Mouse (Mus musculus): ENCODE results near the gene Fgf11. TPM values are rescaled to one million over a fixed set of nuclear protein-coding genes. Genes with fewer than 3 reads are reported as not detected.

Fgf11 gene
- polyA plus RNA-seq, 1 experiment from 2014 or later: 2.2 TPM

DNA sequence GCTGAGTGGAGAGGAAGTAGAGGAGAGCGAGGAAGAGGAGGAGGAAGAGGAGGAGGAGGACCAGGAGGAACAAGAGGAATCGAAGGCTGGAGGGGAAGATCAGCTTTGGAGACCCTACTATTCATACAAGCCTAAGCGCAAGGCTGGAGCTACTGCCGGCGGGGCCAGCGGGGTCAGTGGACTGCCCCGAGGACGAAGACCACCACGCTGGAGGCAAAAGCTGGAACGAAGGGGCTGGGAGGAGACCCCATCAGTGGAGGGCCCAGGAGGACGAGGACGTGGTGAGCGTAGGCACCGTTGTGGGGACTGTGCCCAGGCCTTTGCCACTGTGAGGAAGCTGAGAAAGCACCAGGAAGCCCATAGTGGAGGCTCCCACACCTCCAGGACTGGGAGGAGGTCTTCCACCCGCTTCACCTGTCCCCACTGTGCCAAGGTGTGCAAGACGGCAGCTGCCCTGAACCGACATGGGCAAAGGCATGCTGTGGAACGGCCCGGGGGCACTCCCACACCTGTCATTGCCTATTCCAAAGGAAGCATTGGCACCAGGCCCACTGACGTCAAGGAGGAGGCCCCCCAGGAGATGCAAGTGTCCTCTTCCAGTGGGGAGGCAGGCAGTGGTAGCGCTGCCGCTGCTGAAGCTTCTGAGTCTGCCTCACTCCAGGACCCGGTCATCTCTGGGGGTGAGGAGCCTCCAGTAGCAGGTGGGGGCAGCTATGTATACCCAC lies 23.2 kb downstream of the Fgf11 start:
- 65% methylated on average over 23 of the region's 23 CpGs for WGBS
- H3K4me3 ChIP-seq: no peak overlapping the region
- H3K4me1 ChIP-seq: peaks cover 12% of the 10 kb centered on the region
- H3K9me3 ChIP-seq: no peaks in the 10 kb centered on the region
- ATAC-seq (ENCODE audit: insufficient number of reproducible peaks, insufficient read depth, low FRiP score, low TSS enrichment): peak; percentile 12; the same call in 1 of the 2 replicates
- H3K36me3 ChIP-seq: peaks cover 13% of the 10 kb centered on the region
- no peak overlapping the region for H3K27ac ChIP-seq
- no peak overlapping the region for H3K9ac ChIP-seq
- H3K27me3 ChIP-seq: peaks cover 45% of the 10 kb centered on the region
- H3K4me2 ChIP-seq (replicated peaks): no peak overlapping the region

DNA sequence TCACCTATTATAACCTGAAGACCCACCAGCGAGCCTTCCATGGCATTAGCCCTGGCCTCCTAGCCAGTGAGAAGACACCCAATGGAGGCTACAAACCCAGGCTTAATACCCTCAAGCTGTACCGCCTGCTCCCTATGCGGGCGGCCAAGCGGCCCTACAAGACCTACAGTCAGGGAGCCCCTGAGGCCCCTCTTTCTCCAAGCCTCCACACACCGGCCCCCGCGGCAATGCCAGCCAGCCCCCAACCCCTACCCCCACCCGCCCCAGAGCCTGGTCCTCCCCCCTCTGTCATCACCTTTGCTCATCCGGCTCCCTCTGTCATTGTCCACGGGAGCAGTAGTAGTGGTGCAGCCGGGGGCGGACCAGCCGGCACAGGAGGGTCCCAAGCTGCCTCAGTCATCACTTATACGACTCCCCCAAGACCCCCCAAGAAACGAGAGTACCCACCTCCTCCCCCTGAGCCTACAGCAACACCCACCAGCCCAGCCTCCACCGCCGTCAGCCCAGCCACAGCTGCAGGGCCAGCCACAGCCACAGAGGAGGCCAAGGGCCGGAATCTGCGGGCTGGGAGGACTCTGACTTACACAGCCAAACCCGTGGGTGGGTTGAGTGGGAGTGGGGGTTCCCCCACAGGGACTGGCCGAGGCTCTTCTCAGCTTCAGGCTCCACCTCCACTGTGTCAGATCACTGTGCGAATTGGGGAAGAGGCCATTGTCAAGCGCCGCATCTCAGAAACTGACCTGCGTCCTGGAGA lies 24.0 kb downstream of the Fgf11 start:
- no peak overlapping the region for H3K4me3 ChIP-seq

DNA sequence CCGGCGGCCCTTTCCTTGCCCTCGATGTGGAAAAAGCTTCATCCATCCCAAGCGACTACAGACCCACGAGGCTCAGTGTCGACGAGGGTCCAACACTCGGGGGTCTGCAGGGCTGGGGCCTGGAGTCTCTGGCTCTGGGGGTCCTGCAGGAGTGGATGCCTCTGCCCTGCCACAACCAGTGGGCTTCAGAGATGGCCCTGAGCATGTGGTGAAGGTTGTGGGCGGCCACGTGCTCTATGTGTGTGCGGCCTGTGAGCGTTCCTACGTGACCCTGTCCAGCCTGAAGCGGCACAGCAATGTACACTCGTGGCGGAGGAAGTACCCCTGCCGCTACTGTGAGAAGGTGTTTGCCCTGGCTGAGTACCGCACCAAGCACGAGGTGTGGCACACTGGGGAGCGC lies 25.2 kb downstream of the Fgf11 start:
- WGBS: 84% methylated on average over 20 of the region's 20 CpGs
- Histone ChIP-seq H3K9me3 (no peaks in the 10 kb centered on the region), H3K27ac (no peak overlapping the region), H3K4me2 (replicated peaks) (no peak overlapping the region), H3K4me3 (no peak overlapping the region), H3K36me3 (peaks cover 13% of the 10 kb centered on the region), H3K9ac (0 out of 2 replicates have a peak overlapping the region, but pooled peaks have one; percentile 10), H3K4me1 (peaks cover 12% of the 10 kb centered on the region), H3K27me3 (peaks cover 40% of the 10 kb centered on the region)
- ATAC-seq (ENCODE audit: insufficient number of reproducible peaks, insufficient read depth, low FRiP score, low TSS enrichment): no peak

More for the DNA sequence above, 24.0 kb downstream of the Fgf11 start:
- H3K36me3 ChIP-seq: peaks cover 13% of the 10 kb centered on the region
- no peak overlapping the region for H3K4me2 ChIP-seq (replicated peaks)
- H3K27ac ChIP-seq: no peak overlapping the region
- H3K9ac ChIP-seq: no peak overlapping the region
- 60% methylated on average over 26 of the region's 26 CpGs for WGBS
- H3K27me3 ChIP-seq: peaks cover 45% of the 10 kb centered on the region
- no peak for ATAC-seq (ENCODE audit: insufficient number of reproducible peaks, insufficient read depth, low FRiP score, low TSS enrichment)
- no peaks in the 10 kb centered on the region for H3K9me3 ChIP-seq
- H3K4me1 ChIP-seq: peaks cover 12% of the 10 kb centered on the region

DNA sequence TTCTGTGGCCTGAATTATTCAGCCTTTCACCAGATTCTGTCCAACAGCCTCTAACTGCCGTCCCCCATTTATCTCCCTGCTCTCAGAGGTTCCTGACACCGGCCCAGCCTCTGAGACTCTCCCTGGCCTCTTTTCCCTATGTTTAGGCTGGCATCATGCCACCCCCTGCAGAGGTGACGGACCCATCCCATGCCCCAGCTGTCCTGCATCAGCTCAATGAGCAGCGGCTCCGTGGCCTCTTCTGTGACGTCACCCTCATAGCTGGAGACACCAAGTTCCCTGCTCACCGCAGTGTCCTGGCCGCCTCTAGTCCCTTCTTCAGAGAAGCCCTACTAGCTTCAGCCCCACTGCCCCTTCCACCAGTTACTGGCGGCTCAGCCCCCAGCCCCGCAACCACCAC lies 25.9 kb downstream of the Fgf11 start:
- Histone ChIP-seq H3K9me3 (no peaks in the 10 kb centered on the region), H3K36me3 (peaks cover 13% of the 10 kb centered on the region), H3K9ac (0 out of 2 replicates have a peak overlapping the region, but pooled peaks have one; percentile 10), H3K27me3 (peaks cover 40% of the 10 kb centered on the region), H3K4me2 (replicated peaks) (no peak overlapping the region), H3K4me3 (no peak overlapping the region), H3K27ac (no peak overlapping the region), H3K4me1 (peaks cover 12% of the 10 kb centered on the region)
- WGBS: 71% methylated on average over 10 of the region's 10 CpGs
- no peak for ATAC-seq (ENCODE audit: insufficient number of reproducible peaks, insufficient read depth, low FRiP score, low TSS enrichment)

DNA sequence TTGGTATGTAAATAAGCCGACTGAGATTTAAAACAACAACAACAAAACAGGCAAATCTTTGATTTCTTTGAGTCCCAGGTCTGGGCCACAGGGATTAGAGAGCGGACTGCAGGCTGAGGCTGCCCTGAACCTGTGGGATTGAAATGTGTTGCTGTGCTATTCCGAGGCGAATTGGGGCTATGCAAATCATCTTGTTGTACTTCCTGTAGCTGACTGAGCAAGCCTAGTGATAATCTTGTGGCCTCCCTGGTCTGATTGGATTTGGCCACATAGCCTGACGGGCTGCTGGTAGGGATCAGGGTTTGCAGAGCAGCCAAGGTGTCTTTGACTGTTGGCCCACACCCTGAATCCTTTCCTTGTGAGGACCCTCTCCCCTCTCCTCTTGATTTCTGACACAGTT lies 26.7 kb downstream of the Fgf11 start:
- H3K4me3 ChIP-seq: no peak overlapping the region
- no peak overlapping the region for H3K27ac ChIP-seq
- H3K36me3 ChIP-seq: peaks cover 13% of the 10 kb centered on the region
- no peak overlapping the region for H3K4me2 ChIP-seq (replicated peaks)
- H3K4me1 ChIP-seq: peaks cover 12% of the 10 kb centered on the region
- no peak overlapping the region for H3K9ac ChIP-seq
- H3K27me3 ChIP-seq: peaks cover 40% of the 10 kb centered on the region
- ATAC-seq (ENCODE audit: insufficient number of reproducible peaks, insufficient read depth, low FRiP score, low TSS enrichment): no peak
- 58% methylated on average over 5 of the region's 5 CpGs for WGBS
- H3K9me3 ChIP-seq: no peaks in the 10 kb centered on the region

GRCm38 (mm10) chr11:69767625-69767909 lies 34.1 kb downstream of the Fgf11 start:
- H3K27ac ChIP-seq: no peak overlapping the region
- H3K4me2 ChIP-seq (replicated peaks): peak overlapping the region; percentile 72
- peak overlapping the region; percentile 93; the same call in 1 of the 2 replicates for H3K4me3 ChIP-seq
- peaks cover 14% of the 10 kb centered on the region for H3K4me1 ChIP-seq
- peak overlapping the region; percentile 95; the same call in 1 of the 2 replicates for H3K9ac ChIP-seq
- H3K36me3 ChIP-seq: no peaks in the 10 kb centered on the region
- no peaks in the 10 kb centered on the region for H3K27me3 ChIP-seq
- H3K9me3 ChIP-seq: no peaks in the 10 kb centered on the region
- 64% methylated on average over 4 of the region's 4 CpGs for WGBS
- no peak for ATAC-seq (ENCODE audit: insufficient number of reproducible peaks, insufficient read depth, low FRiP score, low TSS enrichment)

- Histone ChIP-seq H3K9me3 (no peaks in the 10 kb centered on the region), H3K36me3 (no peaks in the 10 kb centered on the region), H3K4me1 (peaks cover 14% of the 10 kb centered on the region), H3K4me3 (peak overlapping the region; percentile 93), H3K27ac (no peak overlapping the region; the same call in 1 of the 2 replicates), H3K27me3 (no peaks in the 10 kb centered on the region), H3K4me2 (replicated peaks) (peak overlapping the region; percentile 72), H3K9ac (peak overlapping the region; percentile 95)
- ATAC-seq (ENCODE audit: insufficient number of reproducible peaks, insufficient read depth, low FRiP score, low TSS enrichment): no peak
- 58% methylated on average over 13 of the region's 13 CpGs for WGBS
Measured at GRCm38 (mm10) chr11:69766872-69767624, 34.6 kb downstream of the Fgf11 start.

GRCm38 (mm10) chr11:69766126-69766609 lies 35.5 kb downstream of the Fgf11 start:
- Histone ChIP-seq H3K4me1 (peaks cover 14% of the 10 kb centered on the region), H3K27ac (peak overlapping the region; percentile 84), H3K4me2 (replicated peaks) (peak overlapping the region; percentile 72), H3K4me3 (peak overlapping the region; percentile 93), H3K36me3 (no peaks in the 10 kb centered on the region), H3K9me3 (no peaks in the 10 kb centered on the region), H3K9ac (peak overlapping the region; percentile 95), H3K27me3 (no peaks in the 10 kb centered on the region)
- peak; percentile 80 for ATAC-seq (ENCODE audit: insufficient number of reproducible peaks, insufficient read depth, low FRiP score, low TSS enrichment)
- WGBS: 0% methylated on average over 33 of the region's 37 CpGs

GRCm38 (mm10) chr11:69765221-69766125 lies 36.2 kb downstream of the Fgf11 start, which contains the start of gene Zbtb4:
Zbtb4 (plus strand) TSS chr11:69765912.
- peak within 1 kb of the TSS; percentile 72 for H3K4me2 ChIP-seq (replicated peaks)
- H3K9me3 ChIP-seq: no peaks in the 10 kb centered on the region
- peaks cover 16% of the 10 kb centered on the region for H3K4me1 ChIP-seq
- H3K27ac ChIP-seq: peak within 1 kb of the TSS; percentile 84
- no peaks in the 10 kb centered on the region for H3K36me3 ChIP-seq
- H3K4me3 ChIP-seq: peak within 1 kb of the TSS; percentile 93
- H3K27me3 ChIP-seq: no peaks in the 10 kb centered on the region
- peak within 1 kb of the TSS; percentile 95 for H3K9ac ChIP-seq
- WGBS: 18% methylated on average over 44 of the region's 55 CpGs
- peak; percentile 37; the same call in 1 of the 2 replicates for ATAC-seq (ENCODE audit: insufficient number of reproducible peaks, insufficient read depth, low FRiP score, low TSS enrichment)

- WGBS: 72% methylated on average over 7 of the region's 7 CpGs
- Histone ChIP-seq H3K27me3 (no peaks in the 10 kb centered on the region), H3K4me2 (replicated peaks) (no peak overlapping the region), H3K27ac (no peak overlapping the region), H3K36me3 (no peaks in the 10 kb centered on the region), H3K9ac (no peak overlapping the region), H3K9me3 (no peaks in the 10 kb centered on the region), H3K4me3 (no peak overlapping the region), H3K4me1 (peaks cover 27% of the 10 kb centered on the region)
- no peak for ATAC-seq (ENCODE audit: insufficient number of reproducible peaks, insufficient read depth, low FRiP score, low TSS enrichment)
Measured at GRCm38 (mm10) chr11:69763551-69763950, 38.1 kb downstream of the Fgf11 start.
